Mouse (Mus musculus) layer of hippocampus, adult 8-10 months (tissue): Measurements from ENCODE around the gene Pif1. TPM values are rescaled to one million over a fixed set of nuclear protein-coding genes. Genes with fewer than 3 reads are reported as not detected.

Experiments
- DNase-seq, 2 experiments: peaks; one replicate each; pipeline ENCODE4 v3.0.0; 2022; ENCODE audit warnings: low spot score in 2 of 2
- total RNA-seq, 4 experiments: library from RNA; stranded (reverse); gene quantifications; 2 replicates each; pipeline ENCODE4 v1.2.4; 2022

Pif1 gene
- total RNA-seq, 4 experiments from 2014 or later: 0.09 to 0.24 (median 0.16) TPM

DNA sequence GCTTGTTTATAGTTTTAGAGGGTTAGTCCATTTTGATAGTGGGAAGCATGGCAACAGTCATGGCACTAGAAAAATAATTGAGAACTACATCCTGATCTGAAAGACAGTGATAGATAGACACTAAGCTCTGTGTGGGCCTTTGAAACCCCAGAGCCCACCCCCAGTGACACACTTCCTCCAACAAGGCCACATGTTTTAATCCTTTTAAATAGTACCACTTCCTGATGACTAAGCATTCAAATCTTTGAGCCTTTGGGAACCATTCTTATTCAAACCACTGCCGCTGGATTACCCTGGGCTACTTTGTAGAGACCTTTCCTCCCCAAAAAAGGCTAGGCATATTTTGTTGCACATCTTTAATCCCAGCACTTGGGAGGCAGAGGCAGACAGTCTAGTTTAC lies 48.8 kb downstream of the Pif1 start:
- no peak for DNase-seq

DNA sequence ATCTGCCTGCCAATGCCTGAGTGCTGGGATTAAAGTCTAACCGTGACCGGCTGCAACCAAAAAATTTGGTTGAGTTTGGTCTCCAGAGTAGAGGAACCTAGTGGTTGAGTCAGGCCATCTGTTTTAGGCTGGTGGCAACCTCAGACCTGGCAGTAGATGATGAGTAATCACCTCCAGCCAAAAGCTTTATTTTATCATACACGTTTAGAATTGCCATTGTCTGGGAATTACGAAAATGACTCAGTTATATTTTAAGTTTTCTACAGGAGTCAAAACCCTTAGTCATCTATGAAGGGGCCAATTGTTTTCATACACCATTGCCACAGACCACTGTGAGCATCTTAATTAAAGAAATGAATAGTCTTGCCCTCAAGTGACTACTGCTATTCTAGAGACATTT lies 50.0 kb downstream of the Pif1 start:
- no peak for DNase-seq

DNA sequence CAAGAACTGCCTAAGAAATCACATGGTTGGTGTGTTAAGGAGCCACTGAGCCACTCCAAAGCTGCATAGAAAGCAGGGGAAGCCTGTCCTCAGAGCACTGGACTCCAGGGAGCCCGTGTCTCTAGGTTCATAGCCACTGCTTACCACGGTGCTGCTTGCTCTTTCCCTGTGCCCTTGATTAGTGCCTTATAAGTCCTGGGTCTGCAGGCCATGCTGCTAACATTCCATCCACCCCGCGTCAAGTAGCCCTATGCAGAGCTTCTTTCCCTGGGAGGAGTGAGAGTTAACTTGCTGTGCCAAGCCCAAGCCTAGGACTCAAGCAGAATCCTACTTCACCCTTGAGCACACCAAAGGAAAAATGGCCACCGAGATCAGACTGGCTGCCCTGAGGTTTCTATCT lies 52.1 kb downstream of the Pif1 start:
- DNase-seq: no peak

DNA sequence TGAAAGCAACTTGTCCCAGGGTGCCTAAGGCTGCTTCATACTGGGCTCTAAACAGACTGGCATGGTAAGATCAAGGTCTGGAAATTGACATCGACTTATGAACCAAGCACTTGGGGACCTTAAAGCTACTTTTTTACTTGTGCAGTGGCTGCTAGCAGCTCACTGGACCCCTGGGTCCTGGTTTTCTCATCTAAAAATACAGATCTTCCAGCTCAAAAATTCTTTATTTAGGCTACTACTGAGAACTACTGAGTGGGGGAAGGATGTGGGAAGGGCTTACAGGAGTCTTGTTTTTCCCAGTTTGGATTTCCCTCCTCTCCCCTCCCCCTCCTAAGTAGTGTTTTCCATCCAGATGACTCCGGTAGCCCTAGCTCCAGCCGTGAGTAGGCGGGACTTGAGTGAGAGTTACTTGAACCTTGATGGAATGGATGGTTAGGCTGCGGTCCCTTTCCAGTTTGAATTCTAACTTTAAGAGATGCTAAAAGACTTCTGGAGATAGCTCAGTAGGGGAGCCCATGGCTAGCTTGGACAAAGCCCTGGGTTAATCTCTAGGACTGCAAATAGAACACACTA lies 54.0 kb downstream of the Pif1 start:
- DNase-seq: no peak

DNA sequence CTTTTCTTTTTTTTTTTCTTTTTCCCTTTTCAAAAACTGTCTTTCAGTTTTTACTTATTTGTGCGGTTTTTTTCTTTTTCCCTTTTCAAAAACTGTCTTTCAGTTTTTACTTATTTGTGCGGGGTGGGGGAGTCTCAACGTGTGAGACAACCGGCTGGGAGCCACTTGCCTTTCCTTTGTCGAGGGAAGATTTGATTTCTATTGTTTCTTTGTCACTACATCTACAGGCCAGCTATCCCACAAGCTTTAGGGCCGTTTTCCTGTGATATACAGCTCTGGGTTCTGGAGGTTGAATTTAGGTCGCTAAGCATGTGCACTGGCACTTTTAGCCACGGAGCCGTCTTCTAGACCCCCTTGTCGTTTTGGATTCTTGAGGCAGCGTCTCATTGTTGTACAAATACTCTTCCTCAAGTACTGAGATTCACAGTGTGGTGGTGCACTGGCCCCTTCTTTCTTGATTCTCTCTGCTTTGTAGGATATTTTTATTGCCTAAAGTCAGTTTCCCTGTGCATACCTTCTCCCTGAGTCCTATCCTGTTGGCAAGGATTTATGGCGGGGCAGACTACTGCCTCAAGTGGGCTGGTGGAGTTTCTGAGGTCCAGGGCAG lies 54.6 kb downstream of the Pif1 start:
- no peak for DNase-seq

DNA sequence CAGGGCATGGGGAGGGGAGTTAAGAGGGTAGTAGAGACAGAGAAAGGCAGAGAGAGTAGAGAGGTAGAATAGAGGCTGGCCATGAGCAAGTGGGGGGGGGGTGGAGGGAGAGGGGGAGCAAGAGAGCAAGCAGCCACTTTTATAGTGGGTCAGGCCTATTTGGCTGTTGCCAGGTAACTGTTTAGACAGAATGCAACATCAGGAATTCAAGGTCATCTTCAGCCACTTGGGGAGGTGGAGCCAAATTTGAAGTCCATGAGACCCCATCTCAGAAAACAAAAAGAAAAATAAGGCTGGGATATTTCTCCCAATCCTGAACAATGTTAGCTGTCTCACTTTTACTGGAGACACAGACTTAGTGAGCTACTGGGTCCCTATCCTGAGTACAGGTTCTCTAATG lies 55.6 kb downstream of the Pif1 start:
- no peak for DNase-seq

DNA sequence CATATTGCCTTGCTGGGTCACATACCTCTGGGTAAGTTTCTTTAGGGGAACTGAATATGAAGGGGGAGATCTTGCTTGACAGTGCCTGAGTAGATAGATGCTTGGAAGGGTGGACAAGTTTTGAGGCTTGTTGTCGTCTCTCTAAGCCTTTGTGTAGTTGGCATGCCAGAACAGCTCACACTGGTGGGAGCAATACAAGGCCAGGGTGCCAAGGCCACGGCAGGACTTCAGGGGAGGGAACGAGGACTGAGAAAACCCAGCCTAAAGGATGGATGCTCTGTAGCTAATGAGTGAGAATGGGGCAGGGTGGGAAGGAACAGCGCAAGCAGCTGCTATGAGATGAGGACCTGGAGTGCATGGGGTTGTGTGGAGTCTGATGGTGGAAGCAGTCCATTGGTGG lies 58.0 kb downstream of the Pif1 start:
- DNase-seq: no peak

Other genes starting within 250 kb of the Pif1 start
- 10 to 100 TPM; 27.6 to 31.2 (median 29.1) TPM for gene Pdcd7, start 241.1 kb upstream of the Pif1 start, total RNA-seq
- 1 to 10 TPM; 3.3 to 7.4 (median 5.1) TPM for gene Ubap1l, start 226.1 kb upstream of the Pif1 start, total RNA-seq
- gene Kbtbd13, start 195.5 kb upstream of the Pif1 start, total RNA-seq: under 1 TPM; 0.11 to 0.45 (median 0.23) TPM
- gene Rasl12, start 188.7 kb upstream of the Pif1 start, total RNA-seq: 1 to 10 TPM; 2.9 to 4.4 (median 3.8) TPM
- not detected for gene Slc51b, start 164.2 kb upstream of the Pif1 start, total RNA-seq
- gene Mtfmt, start 151.4 kb upstream of the Pif1 start, total RNA-seq: 10 to 100 TPM; 16.6 to 20.5 (median 18.5) TPM
- 10 to 100 TPM; 33.7 to 37.7 (median 36.4) TPM for gene Spg21, start 126.2 kb upstream of the Pif1 start, total RNA-seq
- 1 to 10 TPM; 2.2 to 3.4 (median 2.8) TPM for gene Ankdd1a, start 67.0 kb upstream of the Pif1 start, total RNA-seq
- gene Plekho2, start 7.1 kb upstream of the Pif1 start, total RNA-seq: 10 to 100 TPM; 13.4 to 21.0 (median 14.2) TPM
- 1 to 10 TPM; 3.7 to 5.4 (median 4.6) TPM for gene Rbpms2, start 42.5 kb downstream of the Pif1 start, total RNA-seq
- 100 to 1,000 TPM; 188 to 226 (median 208) TPM for gene Oaz2, start 80.8 kb downstream of the Pif1 start, total RNA-seq
- 10 to 100 TPM; 44.8 to 56.2 (median 50.2) TPM for gene Zfp609, start 240.4 kb downstream of the Pif1 start, total RNA-seq